Mouse (Mus musculus): ENCODE results near the gene Mtrr.
"Not testable (repeated sequence)": the region's sequence is repeated elsewhere in the genome, so short reads cannot be mapped to it uniquely, and the experiment has no call there.

Mtrr gene

DNA sequence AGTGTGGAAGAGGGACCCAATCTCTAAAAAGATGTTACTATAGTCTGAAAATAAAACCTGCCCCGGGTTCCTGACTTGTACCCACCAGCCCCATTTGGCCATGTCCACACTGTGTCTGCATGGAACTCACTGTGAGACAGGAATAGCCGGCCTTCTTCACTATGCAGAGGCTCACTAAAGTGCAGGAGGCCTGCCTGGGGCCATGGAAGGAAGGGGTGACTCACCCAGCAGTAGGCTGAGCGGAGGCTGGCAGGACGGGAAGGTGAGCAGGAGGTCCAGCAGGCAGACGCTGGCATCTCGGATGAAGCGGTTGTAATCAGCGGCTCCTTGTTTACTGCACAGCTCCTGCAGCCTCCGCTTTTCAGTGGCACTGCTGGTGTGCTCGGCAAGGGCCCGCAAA is 13.4 kb downstream of the Mtrr start:
- no peak for DNase-seq (ENCODE audit: low spot score)

DNA sequence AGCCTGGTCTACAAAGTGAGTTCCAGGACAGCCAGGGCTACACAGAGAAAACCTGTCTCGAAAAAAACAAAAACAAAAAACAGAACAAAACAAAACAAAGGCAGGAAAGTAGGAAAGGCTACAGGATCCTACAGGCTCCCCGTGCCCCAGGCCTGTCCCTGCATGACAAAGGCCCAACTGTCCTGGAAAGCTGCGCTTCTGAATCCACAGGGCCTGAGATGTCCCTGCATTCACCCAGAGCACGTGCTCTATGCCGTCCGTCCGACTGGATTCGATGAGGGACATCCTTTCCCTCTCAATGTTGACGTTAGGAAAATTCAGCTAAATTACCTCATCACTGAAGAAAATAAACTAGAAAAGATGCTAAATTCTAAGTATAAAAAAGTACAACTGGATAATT is 13.8 kb downstream of the Mtrr start:
- DNase-seq (ENCODE audit: low spot score): no peak

DNA sequence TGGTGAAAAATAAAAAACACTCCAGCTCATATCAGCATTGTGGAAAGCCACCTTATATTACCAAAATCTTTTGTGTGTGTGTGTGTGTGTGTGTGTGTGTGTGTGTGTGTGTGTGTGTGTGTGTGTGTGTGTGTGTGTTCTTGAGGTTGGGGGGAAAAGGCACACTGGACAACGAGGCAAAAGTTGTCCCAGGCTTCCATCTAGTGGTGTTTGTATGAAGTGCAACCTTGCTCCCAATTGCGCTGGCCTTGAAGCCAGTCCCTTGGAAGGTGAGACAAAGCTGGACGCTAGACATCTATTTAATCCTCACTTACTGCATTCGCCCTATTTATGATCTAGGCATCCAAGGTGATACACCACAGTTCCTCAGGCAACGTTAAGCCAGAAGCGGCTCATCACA is 28.6 kb downstream of the Mtrr start:
- DNase-seq (ENCODE audit: low spot score): not testable (repeated sequence)
